Mouse (Mus musculus) midbrain, postnatal 0 days (tissue): ENCODE data around the gene Pde4b. TPM values are rescaled to one million over a fixed set of nuclear protein-coding genes. Genes with fewer than 3 reads are reported as not detected.
"Not testable (repeated sequence)": the region's sequence is repeated elsewhere in the genome, so short reads cannot be mapped to it uniquely, and the experiment has no call there.

Experiments
- ATAC-seq: fragments of 200-750 bp; cut with Nextera tagmentation; 2 replicates; pipeline ENCODE4 v1.8.0; 2017; ENCODE audit warnings: moderate number of reproducible peaks, mild to moderate bottlenecking, moderate TSS enrichment, moderate library complexity; ENCODE audit not compliant: low FRiP score
- DNase-seq: peaks from one replicate; pipeline ENCODE4 v3.0.0-alpha.2; 2015; ENCODE audit warnings: low spot score
- H3K27ac ChIP-seq: fragments of 300-500 bp; sonication (generic); 2 replicates; pipeline ENCODE4 v1.5.1; 2014; ENCODE audit warnings: low read depth, mild to moderate bottlenecking, low read length, mixed read lengths
- H3K27me3 ChIP-seq: fragments of 300-500 bp; sonication (generic); 2 replicates; pipeline ENCODE4 v1.6.1; 2014; ENCODE audit warnings: low read length, control low read depth, mixed read lengths; ENCODE audit not compliant: insufficient read depth
- H3K36me3 ChIP-seq: fragments of 300-500 bp; sonication (generic); 2 replicates; pipeline ENCODE4 v1.6.1; 2014; ENCODE audit warnings: low read length, control low read depth, mixed read lengths; ENCODE audit not compliant: insufficient read depth
- H3K4me1 ChIP-seq: fragments of 300-500 bp; sonication (generic); 2 replicates; pipeline ENCODE4 v1.6.1; 2014; ENCODE audit warnings: mild to moderate bottlenecking, control low read depth, antibody characterized with exemption, low read length, mixed read lengths; ENCODE audit not compliant: insufficient read depth
- H3K4me2 ChIP-seq: fragments of 300-500 bp; sonication (generic); 2 replicates; pipeline ENCODE4 v1.6.1; 2014; ENCODE audit warnings: low read depth, mild to moderate bottlenecking, low read length, mixed read lengths; ENCODE audit not compliant: poor library complexity, severe bottlenecking
- H3K4me3 ChIP-seq: fragments of 300-500 bp; sonication (generic); 2 replicates; pipeline ENCODE4 v1.5.1; 2014; ENCODE audit warnings: low read depth, mild to moderate bottlenecking, low read length, moderate library complexity
- H3K9ac ChIP-seq: fragments of 300-500 bp; sonication (generic); replicated peaks from 2 replicates; pipeline ENCODE4 v1.6.1; 2014; ENCODE audit warnings: mild to moderate bottlenecking, low read length, moderate library complexity, mixed read lengths; ENCODE audit not compliant: poor library complexity, severe bottlenecking
- H3K9me3 ChIP-seq: fragments of 300-500 bp; sonication (generic); 2 replicates; pipeline ENCODE4 v1.6.1; 2016; ENCODE audit warnings: low read length, control low read depth
- CTCF ChIP-seq: IDR thresholded peaks from 2 replicates; pipeline ENCODE4 v1.5.1; 2016; ENCODE audit warnings: antibody characterized with exemption, mild to moderate bottlenecking
- WGBS: fragments of 180-500 bp; shearing (Covaris S2); extraction: QIAGEN DNeasy Blood & Tissue Kit; methylation state at CpG from one replicate; pipeline ENCODE4 v1.1.7; 2014; 5-methylcytosine and 5-hydroxymethylcytosine counted together
- polyA plus RNA-seq: library from polyadenylated mRNA; unstranded; fragments of >200 nt; fragmentation: Nextera tagmentation; extraction: Ambion mirVana; gene quantifications from 2 replicates; pipeline ENCODE4 v1.2.1, GENCODE M21; 2015
- total RNA-seq: library from RNA; depleted of rRNA; stranded (reverse); fragments of >200 nt; gene quantifications from 2 replicates; pipeline ENCODE4 v1.2.3, GENCODE M21; 2014

Gene Pde4b
- total and polyA plus RNA-seq, 2 experiments from 2014 or later = 65.5 to 90.1 TPM

- no peaks in the 10 kb centered on the region for H3K4me1 ChIP-seq
- H3K4me2 ChIP-seq = no peak overlapping the region
- no peaks in the 10 kb centered on the region for H3K27me3 ChIP-seq
- no peaks in the 10 kb centered on the region; the same call in 1 of the 2 replicates for H3K36me3 ChIP-seq
- ATAC-seq = peak; percentile 44; the same call in 1 of the 2 replicates
- DNase-seq = peak; percentile 87
- no peak overlapping the region for H3K4me3 ChIP-seq
- 52% methylated on average over 4 of the region's 4 CpGs for WGBS
- no peak overlapping the region for H3K27ac ChIP-seq
- H3K9ac ChIP-seq = no peak overlapping the region
- H3K9me3 ChIP-seq = no peaks in the 10 kb centered on the region
- TF ChIP-seq CTCF = peak; percentile 95
Measured at GRCm38 (mm10) chr4:102493342-102494128, 406.2 kb downstream of the Pde4b start.

- not testable (repeated sequence) for H3K4me2 ChIP-seq, H3K9me3 ChIP-seq, H3K4me3 ChIP-seq, H3K36me3 ChIP-seq, H3K27me3 ChIP-seq, DNase-seq, H3K4me1 ChIP-seq, H3K27ac ChIP-seq, H3K9ac ChIP-seq
- ATAC-seq = peak; percentile 52; the same call in 1 of the 2 replicates
- 93% methylated on average over 6 of the region's 10 CpGs for WGBS
Measured at GRCm38 (mm10) chr4:102494203-102494602, 406.9 kb downstream of the Pde4b start.

- Histone ChIP-seq H3K27me3 (no peaks in the 10 kb centered on the region), H3K27ac (no peak overlapping the region), H3K4me2 (no peak overlapping the region), H3K4me3 (no peak overlapping the region), H3K9me3 (no peaks in the 10 kb centered on the region), H3K4me1 (no peaks in the 10 kb centered on the region), H3K9ac (no peak overlapping the region), H3K36me3 (no peaks in the 10 kb centered on the region; the same call in 1 of the 2 replicates)
- DNase-seq (no peak), ATAC-seq (no peak)
- TF ChIP-seq CTCF = no peak
- WGBS = 79% methylated on average over 5 of the region's 5 CpGs
Measured at GRCm38 (mm10) chr4:102495001-102495400, 407.7 kb downstream of the Pde4b start.

GRCm38 (mm10) chr4:102495474-102495873, 408.1 kb downstream of the Pde4b start:
- no peaks in the 10 kb centered on the region; the same call in 1 of the 2 replicates for H3K36me3 ChIP-seq
- ATAC-seq = no peak
- no peak overlapping the region for H3K4me3 ChIP-seq
- no peak overlapping the region for H3K9ac ChIP-seq
- H3K4me2 ChIP-seq = no peak overlapping the region
- H3K4me1 ChIP-seq = no peaks in the 10 kb centered on the region
- 68% methylated on average over 5 of the region's 5 CpGs for WGBS
- no peaks in the 10 kb centered on the region for H3K9me3 ChIP-seq
- no peak for TF ChIP-seq CTCF
- no peak overlapping the region for H3K27ac ChIP-seq
- H3K27me3 ChIP-seq = no peaks in the 10 kb centered on the region
- no peak for DNase-seq

- Histone ChIP-seq H3K36me3 (no peaks in the 10 kb centered on the region; the same call in 1 of the 2 replicates), H3K4me2 (no peak overlapping the region), H3K9ac (no peak overlapping the region), H3K27me3 (no peaks in the 10 kb centered on the region), H3K27ac (no peak overlapping the region), H3K4me3 (no peak overlapping the region), H3K4me1 (no peaks in the 10 kb centered on the region), H3K9me3 (no peaks in the 10 kb centered on the region)
- ATAC-seq (no peak), DNase-seq (peak; percentile 28)
- TF ChIP-seq CTCF = no peak
- 84% methylated on average over 20 of the region's 20 CpGs for WGBS
Measured at GRCm38 (mm10) chr4:102496269-102497177, 409.2 kb downstream of the Pde4b start.
